In the genomic region with DNA sequence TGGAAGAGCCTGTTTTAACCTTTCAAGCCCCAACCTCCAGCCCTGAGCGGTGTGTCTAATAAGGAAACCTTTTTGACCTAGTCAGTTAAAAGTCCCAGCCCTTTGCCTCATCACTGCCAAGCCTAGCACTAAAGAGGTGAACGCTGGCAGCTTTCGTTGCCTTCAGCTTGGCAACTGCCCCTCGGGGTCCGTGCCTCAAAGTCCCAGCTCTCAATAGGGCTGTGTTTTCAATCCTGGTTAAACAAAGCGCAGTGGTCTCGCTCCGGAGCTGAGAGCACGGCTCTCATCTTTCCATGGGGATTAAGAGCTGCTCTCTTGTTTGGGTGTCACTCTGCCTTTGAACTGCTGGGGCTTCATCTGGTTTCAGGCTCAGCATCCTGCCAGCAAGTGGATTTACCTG, we compare ENCODE assay signal across 12 mouse cellular contexts. TPM values are rescaled to one million over a fixed set of nuclear protein-coding genes. Genes with fewer than 3 reads are reported as not detected.
A peak's percentile ranks its signal among the peaks of the same experiment; 100 is the strongest.
DNase-seq lines count a peak whose midpoint lies in the region; ATAC-seq and TF ChIP-seq lines count a peak whose summit lies in the region.
"Had no signal": no experiment of that assay in that cellular context is flagged by ENCODE, and none has a peak within 500 bp of the region (broad histone marks: within the 10 kb centered on the region; RNA-seq: fewer than 3 reads in every experiment).

No protein-coding gene starts in this region.

- H3K4me1 ChIP-seq in limb, embryonic 13.5 days = peaks cover 56% of the 10 kb centered on the region

- H3K4me2 ChIP-seq in limb, embryonic 13.5 days (replicated peaks) = peak overlapping the region; percentile 7; the same call in 1 of the 2 replicates

- no peak overlapping the region for H3K27ac ChIP-seq in gastrocnemius, adult 2 months
- peak overlapping the region; percentile 55; the same call in 1 of the 2 replicates for H3K27ac ChIP-seq in limb, embryonic 13.5 days

- H3K27me3 ChIP-seq in limb, embryonic 13.5 days = no peaks in the 10 kb centered on the region

- intact Hi-C loops in gastrocnemius, adult 2 months (cut with DNase I) = no loop called here

- H3K4me3 ChIP-seq in gastrocnemius, adult 2 months = peak overlapping the region; percentile 49
- H3K4me3 ChIP-seq in limb, embryonic 13.5 days = no peak overlapping the region

- 6% methylated on average over 9 of the region's 9 CpGs for WGBS in limb, embryonic 13.5 days

- H3K9ac ChIP-seq in limb, embryonic 13.5 days = no peak overlapping the region

- ATAC-seq in limb, embryonic 13.5 days (ENCODE audit: low FRiP score, low read depth) = no peak

- H3K9me3 ChIP-seq in limb, embryonic 13.5 days = no peaks in the 10 kb centered on the region

- TF ChIP-seq CTCF in gastrocnemius, adult 2 months (IDR thresholded peaks at IDR 0.05) = no peak

- DNase-seq in gastrocnemius, adult 2 months = no peak
- no peak for DNase-seq in gastrocnemius, postnatal 4 days (ENCODE audit: low spot score in 2 of 2)
- DNase-seq in right cerebral cortex, postnatal 10 days (ENCODE audit: low spot score in 2 of 2) = peak; percentile 59 to 62
- DNase-seq in right cerebral cortex, postnatal 36 days (ENCODE audit: low spot score in 2 of 2) = no peak
- DNase-seq in left cerebral cortex, adult 11 months (ENCODE audit: low spot score) = no peak
- no peak for DNase-seq in layer of hippocampus, adult 9-11 months
- no peak for DNase-seq in left cerebral cortex, adult 18-20 months (ENCODE audit: low spot score in 2 of 2)
- DNase-seq: adrenal gland, postnatal 36 days; cerebellum, postnatal 14 days; kidney, adult 18-20 months; lung, postnatal 4 days had no signal

- no peaks in the 10 kb centered on the region for H3K36me3 ChIP-seq in limb, embryonic 13.5 days

RNA-seq across cellular contexts. Expression of a gene that starts 20.1 kb away (rescaled TPM):
- total RNA-seq in gastrocnemius, adult 2 months (2021) = 10 to 100 TPM; 12.4 to 12.9 TPM
- total RNA-seq in gastrocnemius, postnatal 4 days (2021) = 10 to 100 TPM; 62.0 to 63.2 TPM
- polyA plus RNA-seq in limb, embryonic 13.5 days (2015; fragmentation: Nextera tagmentation; extraction: Ambion mirVana) = 37.0 and 37.6 TPM in 2 replicates
- total RNA-seq in left cerebral cortex, adult 18-20 months (2021) = 1 to 10 TPM; 7.8 to 9.4 TPM

Comparison
In these comparisons a context has a peak if more than half of its experiments do, and no peak if none do; other contexts are left out.
1. DNase-seq: peak in right cerebral cortex, postnatal 10 days (2 of 2); none in gastrocnemius, adult 2 months (single experiment), gastrocnemius, postnatal 4 days (0 of 2), right cerebral cortex, postnatal 36 days (0 of 2), left cerebral cortex, adult 11 months (single experiment), layer of hippocampus, adult 9-11 months (single experiment) and left cerebral cortex, adult 18-20 months (0 of 2).
2. RNA of a gene that starts 20.1 kb away (total RNA-seq): 62.0 to 63.2 TPM in gastrocnemius, postnatal 4 days; 12.4 to 12.9 TPM in gastrocnemius, adult 2 months and 7.8 to 9.4 TPM in left cerebral cortex, adult 18-20 months; every median in the first group is over 4 times any median in the second.